Mouse (Mus musculus) hindbrain, embryonic 11.5 days (tissue): ENCODE results near the gene Wwox. TPM values are rescaled to one million over a fixed set of nuclear protein-coding genes. Genes with fewer than 3 reads are reported as not detected.

Experiments
- ATAC-seq: fragments of 200-750 bp; cut with Nextera tagmentation; 2 replicates; pipeline ENCODE4 v1.8.0; 2017; ENCODE audit warnings: mild to moderate bottlenecking, moderate TSS enrichment, moderate library complexity; ENCODE audit not compliant: low FRiP score
- DNase-seq: peaks from one replicate; pipeline ENCODE4 v3.0.0-alpha.2; 2015; ENCODE audit warnings: low spot score
- H3K27ac ChIP-seq: fragments of 300-500 bp; sonication (generic); 2 replicates; pipeline ENCODE4 v1.5.1; 2014; ENCODE audit warnings: mild to moderate bottlenecking, low read depth, low read length
- H3K27me3 ChIP-seq: fragments of 300-500 bp; sonication (generic); 2 replicates; pipeline ENCODE4 v1.6.1; 2014; ENCODE audit warnings: mild to moderate bottlenecking, low read length, moderate library complexity, mixed read lengths; ENCODE audit not compliant: control insufficient read depth, insufficient read depth
- H3K36me3 ChIP-seq: fragments of 300-500 bp; sonication (generic); 2 replicates; pipeline ENCODE4 v1.6.1; 2014; ENCODE audit warnings: mild to moderate bottlenecking, low read length, moderate library complexity, mixed read lengths; ENCODE audit not compliant: control insufficient read depth, insufficient read depth
- H3K4me1 ChIP-seq: fragments of 300-500 bp; sonication (generic); replicated peaks from 2 replicates; pipeline ENCODE4 v1.6.1; 2014; ENCODE audit warnings: low read length, mixed read lengths; ENCODE audit not compliant: control insufficient read depth, insufficient read depth
- H3K4me2 ChIP-seq: fragments of 300-500 bp; sonication (generic); replicated peaks from 2 replicates; pipeline ENCODE4 v1.6.1; 2014; ENCODE audit warnings: mild to moderate bottlenecking, low read depth, low read length
- H3K4me3 ChIP-seq: fragments of 300-500 bp; sonication (generic); 2 replicates; pipeline ENCODE4 v1.5.1; 2014; ENCODE audit warnings: low read depth, low read length
- H3K9ac ChIP-seq: fragments of 300-500 bp; sonication (generic); 2 replicates; pipeline ENCODE4 v1.6.1; 2014; ENCODE audit warnings: low read depth, low read length
- H3K9me3 ChIP-seq: fragments of 300-500 bp; sonication (generic); 2 replicates; pipeline ENCODE4 v1.6.1; 2016; ENCODE audit warnings: low read length; ENCODE audit not compliant: control insufficient read depth
- WGBS: fragments of 180-500 bp; shearing (Covaris S2); extraction: QIAGEN DNeasy Blood & Tissue Kit; methylation state at CpG from one replicate; pipeline ENCODE4 v1.1.7; 2014; 5-methylcytosine and 5-hydroxymethylcytosine counted together
- polyA plus RNA-seq: library from polyadenylated mRNA; unstranded; fragments of >200 nt; fragmentation: Nextera tagmentation; extraction: Ambion mirVana; gene quantifications from 2 replicates; pipeline ENCODE4 v1.2.1, GENCODE M21; 2014

Gene Wwox
- polyA plus RNA-seq, 1 experiment from 2014 or later: 14.1 TPM

DNA sequence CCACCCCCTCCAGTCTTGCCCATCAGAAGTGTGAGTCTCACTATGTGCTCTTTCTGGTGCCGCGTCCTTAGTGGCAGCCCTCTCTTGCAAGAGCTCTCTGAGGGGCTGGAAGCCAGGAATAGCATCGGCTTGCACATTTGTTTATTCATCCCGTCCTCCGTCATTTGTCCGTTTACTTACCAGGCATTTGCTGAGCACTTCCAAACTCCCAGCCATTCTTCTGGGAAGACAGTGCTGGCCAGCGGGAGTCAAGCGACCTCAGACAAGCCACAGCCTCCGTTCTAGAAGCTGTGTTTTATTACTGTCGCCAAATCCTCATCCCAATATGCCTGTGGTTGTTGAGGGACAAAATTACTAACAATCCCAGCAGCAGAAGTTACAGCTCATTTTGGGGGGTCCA lies 241.7 kb downstream of the Wwox start:
- ATAC-seq: no peak
- no peaks in the 10 kb centered on the region for H3K4me1 ChIP-seq
- no peak overlapping the region for H3K4me3 ChIP-seq
- DNase-seq: no peak
- H3K4me2 ChIP-seq: no peak overlapping the region
- no peaks in the 10 kb centered on the region for H3K27me3 ChIP-seq
- no peaks in the 10 kb centered on the region for H3K36me3 ChIP-seq
- no peak overlapping the region for H3K27ac ChIP-seq
- H3K9ac ChIP-seq: no peak overlapping the region
- WGBS: 72% methylated on average over 10 of the region's 10 CpGs
- no peaks in the 10 kb centered on the region for H3K9me3 ChIP-seq

GRCm38 (mm10) chr8:114682166-114682565 lies 242.7 kb downstream of the Wwox start:
- Histone ChIP-seq H3K36me3 (no peaks in the 10 kb centered on the region), H3K27ac (no peak overlapping the region), H3K27me3 (no peaks in the 10 kb centered on the region), H3K4me1 (no peaks in the 10 kb centered on the region), H3K9ac (no peak overlapping the region), H3K4me3 (no peak overlapping the region), H3K9me3 (no peaks in the 10 kb centered on the region), H3K4me2 (no peak overlapping the region)
- WGBS: 80% methylated on average over 10 of the region's 10 CpGs
- DNase-seq (no peak), ATAC-seq (no peak)

DNA sequence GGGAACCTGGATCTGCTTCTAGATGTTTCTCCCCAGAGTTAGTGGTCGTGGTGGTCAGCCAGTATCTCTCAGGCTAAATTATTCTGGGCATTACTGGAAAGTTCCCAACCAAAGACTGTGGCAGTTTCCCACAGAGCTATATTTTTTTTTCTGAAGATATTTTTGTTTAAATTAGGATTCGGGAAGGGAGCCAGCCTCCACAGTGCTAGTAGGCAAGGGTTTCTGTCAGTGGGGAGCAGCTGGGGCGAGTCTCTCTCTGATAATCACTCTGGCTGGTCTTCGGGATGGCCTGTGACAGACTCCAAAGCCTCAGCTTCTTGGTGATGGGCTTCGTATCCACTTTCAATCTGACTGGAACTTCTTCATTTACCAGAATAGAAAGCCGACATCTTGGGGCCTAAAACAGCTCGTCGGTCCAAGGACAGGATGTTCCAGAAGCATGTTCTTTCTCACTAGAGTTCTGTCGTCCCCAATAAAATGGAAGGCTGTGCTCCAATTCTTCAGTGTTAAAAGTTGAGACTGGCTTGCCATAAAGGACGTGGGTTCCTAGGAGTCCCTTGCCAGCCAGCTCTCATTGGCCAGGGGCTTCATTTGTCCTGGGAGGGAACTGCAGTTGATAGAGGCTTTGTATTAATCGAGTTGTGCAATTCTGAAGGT lies 244.7 kb downstream of the Wwox start:
- DNase-seq: no peak
- 91% methylated on average over 11 of the region's 11 CpGs for WGBS
- H3K27ac ChIP-seq: no peak overlapping the region
- H3K4me2 ChIP-seq: no peak overlapping the region
- no peak overlapping the region for H3K4me3 ChIP-seq
- H3K4me1 ChIP-seq: no peaks in the 10 kb centered on the region
- H3K27me3 ChIP-seq: no peaks in the 10 kb centered on the region
- no peaks in the 10 kb centered on the region for H3K9me3 ChIP-seq
- no peak for ATAC-seq
- H3K36me3 ChIP-seq: no peaks in the 10 kb centered on the region
- no peak overlapping the region for H3K9ac ChIP-seq

GRCm38 (mm10) chr8:114686462-114686861 lies 247.0 kb downstream of the Wwox start:
- H3K27me3 ChIP-seq: no peaks in the 10 kb centered on the region
- H3K4me3 ChIP-seq: no peak overlapping the region
- ATAC-seq: no peak
- H3K36me3 ChIP-seq: no peaks in the 10 kb centered on the region
- no peak overlapping the region for H3K9ac ChIP-seq
- H3K4me2 ChIP-seq: no peak overlapping the region
- no peaks in the 10 kb centered on the region for H3K4me1 ChIP-seq
- 82% methylated on average over 4 of the region's 4 CpGs for WGBS
- DNase-seq: no peak
- no peaks in the 10 kb centered on the region for H3K9me3 ChIP-seq
- no peak overlapping the region for H3K27ac ChIP-seq

- Histone ChIP-seq H3K4me1 (no peaks in the 10 kb centered on the region), H3K9ac (no peak overlapping the region), H3K4me3 (no peak overlapping the region), H3K27ac (no peak overlapping the region), H3K36me3 (no peaks in the 10 kb centered on the region), H3K9me3 (no peaks in the 10 kb centered on the region), H3K27me3 (no peaks in the 10 kb centered on the region), H3K4me2 (no peak overlapping the region)
- 87% methylated on average over 11 of the region's 11 CpGs for WGBS
- ATAC-seq (no peak), DNase-seq (no peak)
Measured at GRCm38 (mm10) chr8:114688732-114689131, 249.3 kb downstream of the Wwox start.

- WGBS: 86% methylated on average over 4 of the region's 4 CpGs
- Histone ChIP-seq H3K4me2 (no peak overlapping the region), H3K36me3 (no peaks in the 10 kb centered on the region), H3K9me3 (no peaks in the 10 kb centered on the region), H3K9ac (no peak overlapping the region), H3K4me3 (no peak overlapping the region), H3K4me1 (no peaks in the 10 kb centered on the region), H3K27me3 (no peaks in the 10 kb centered on the region), H3K27ac (no peak overlapping the region)
- ATAC-seq: no peak
- no peak for DNase-seq
Measured at GRCm38 (mm10) chr8:114694566-114695198, 255.2 kb downstream of the Wwox start.

- no peak overlapping the region for H3K4me3 ChIP-seq
- H3K4me2 ChIP-seq: no peak overlapping the region
- no peak overlapping the region for H3K27ac ChIP-seq
- no peak for DNase-seq
- no peak for ATAC-seq
- H3K36me3 ChIP-seq: no peaks in the 10 kb centered on the region
- no peaks in the 10 kb centered on the region for H3K27me3 ChIP-seq
- H3K9ac ChIP-seq: no peak overlapping the region
- 84% methylated on average over 5 of the region's 5 CpGs for WGBS
- H3K9me3 ChIP-seq: no peaks in the 10 kb centered on the region
- H3K4me1 ChIP-seq: no peaks in the 10 kb centered on the region
Measured at GRCm38 (mm10) chr8:114703517-114703916, 264.1 kb downstream of the Wwox start.

GRCm38 (mm10) chr8:114707538-114708138 lies 268.2 kb downstream of the Wwox start:
- H3K4me3 ChIP-seq: no peak overlapping the region
- DNase-seq (no peak), ATAC-seq (no peak)
- H3K4me2 ChIP-seq: no peak overlapping the region
- H3K27me3 ChIP-seq: no peaks in the 10 kb centered on the region
- H3K4me1 ChIP-seq: 0 out of 2 replicates have a peak, but pooled peaks cover 2% of the 10 kb centered on the region
- H3K9me3 ChIP-seq: no peaks in the 10 kb centered on the region
- H3K36me3 ChIP-seq: no peaks in the 10 kb centered on the region
- H3K27ac ChIP-seq: no peak overlapping the region
- no peak overlapping the region for H3K9ac ChIP-seq
- 73% methylated on average over 15 of the region's 15 CpGs for WGBS
